Mouse (Mus musculus): ENCODE data around the gene Foxc1. TPM values are rescaled to one million over a fixed set of nuclear protein-coding genes. Genes with fewer than 3 reads are reported as not detected.
A peak's percentile ranks its signal among the peaks of the same experiment; 100 is the strongest.

Gene Foxc1
- polyA plus RNA-seq, 1 experiment from 2014 or later, result 0.28 TPM

DNA sequence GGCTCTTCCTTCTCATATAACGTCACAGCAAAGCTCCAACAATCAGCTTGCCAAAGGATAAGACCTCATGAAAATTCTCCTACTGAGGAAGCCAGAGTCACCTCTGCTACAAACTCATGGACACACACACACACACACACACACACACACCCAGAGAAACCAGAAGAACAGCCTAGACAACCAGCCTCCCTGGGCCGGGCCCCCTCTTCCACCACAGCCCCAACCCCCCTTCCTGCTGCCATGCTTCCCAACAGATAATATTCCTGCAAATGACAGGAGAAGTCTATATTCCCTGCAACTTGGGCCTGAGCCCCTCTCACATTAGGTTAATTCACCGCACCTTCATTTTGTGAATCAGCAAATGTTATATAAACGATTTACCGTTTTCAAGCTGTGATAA is 13.3 kb upstream of the Foxc1 start:
- ATAC-seq (ENCODE audit: insufficient read depth, low FRiP score, low read depth), result no peak
- 21% methylated on average over 5 of the region's 5 CpGs for WGBS
- no peaks in the 10 kb centered on the region for H3K9me3 ChIP-seq
- H3K36me3 ChIP-seq, result no peaks in the 10 kb centered on the region
- H3K9ac ChIP-seq, result no peak overlapping the region
- peaks cover 5% of the 10 kb centered on the region; the same call in 1 of the 2 replicates for H3K4me1 ChIP-seq
- H3K27me3 ChIP-seq (replicated peaks), result peaks cover 4% of the 10 kb centered on the region; the same call in 1 of the 2 replicates
- H3K4me2 ChIP-seq, result no peak overlapping the region
- H3K4me3 ChIP-seq (replicated peaks), result no peak overlapping the region
- no peak overlapping the region for H3K27ac ChIP-seq

GRCm38 (mm10) chr13:31797346-31797745 is 9.1 kb upstream of the Foxc1 start:
- Histone ChIP-seq H3K4me3 (replicated peaks) (no peak overlapping the region), H3K36me3 (no peaks in the 10 kb centered on the region), H3K9ac (no peak overlapping the region), H3K4me2 (peak overlapping the region; percentile 29; the same call in 1 of the 2 replicates), H3K9me3 (no peaks in the 10 kb centered on the region), H3K4me1 (peaks cover 13% of the 10 kb centered on the region), H3K27ac (no peak overlapping the region), H3K27me3 (replicated peaks) (peaks cover 40% of the 10 kb centered on the region)
- no peak for ATAC-seq (ENCODE audit: insufficient read depth, low FRiP score, low read depth)
- 48% methylated on average over 10 of the region's 10 CpGs for WGBS

DNA sequence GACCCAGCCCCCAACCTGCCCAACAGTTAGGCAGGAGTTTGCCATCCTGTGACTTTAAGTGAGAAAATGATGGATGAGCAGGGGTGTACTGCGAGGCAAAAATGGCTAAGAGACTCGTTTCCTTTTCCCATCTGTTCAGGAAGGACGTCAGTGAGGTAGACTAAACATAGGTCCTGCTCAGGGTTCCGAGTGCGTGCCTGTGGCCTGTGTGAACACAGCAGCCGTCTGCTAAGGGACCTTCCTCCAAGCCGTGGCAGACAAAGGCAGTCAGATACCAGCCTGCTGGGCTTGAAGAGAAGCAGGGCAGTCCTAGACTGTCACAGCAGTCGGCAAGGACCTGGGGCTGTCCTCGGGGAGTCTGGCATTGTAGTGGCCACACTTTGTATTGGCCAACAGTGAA is 8.4 kb upstream of the Foxc1 start:
- H3K9ac ChIP-seq, result no peak overlapping the region
- peak overlapping the region; percentile 29; the same call in 1 of the 2 replicates for H3K4me2 ChIP-seq
- H3K9me3 ChIP-seq, result no peaks in the 10 kb centered on the region
- H3K27ac ChIP-seq, result no peak overlapping the region
- H3K4me1 ChIP-seq, result peaks cover 13% of the 10 kb centered on the region
- H3K36me3 ChIP-seq, result no peaks in the 10 kb centered on the region
- 11% methylated on average over 9 of the region's 9 CpGs for WGBS
- H3K4me3 ChIP-seq (replicated peaks), result no peak overlapping the region
- peaks cover 47% of the 10 kb centered on the region for H3K27me3 ChIP-seq (replicated peaks)
- ATAC-seq (ENCODE audit: insufficient read depth, low FRiP score, low read depth), result no peak; the same call in 1 of the 2 replicates

DNA sequence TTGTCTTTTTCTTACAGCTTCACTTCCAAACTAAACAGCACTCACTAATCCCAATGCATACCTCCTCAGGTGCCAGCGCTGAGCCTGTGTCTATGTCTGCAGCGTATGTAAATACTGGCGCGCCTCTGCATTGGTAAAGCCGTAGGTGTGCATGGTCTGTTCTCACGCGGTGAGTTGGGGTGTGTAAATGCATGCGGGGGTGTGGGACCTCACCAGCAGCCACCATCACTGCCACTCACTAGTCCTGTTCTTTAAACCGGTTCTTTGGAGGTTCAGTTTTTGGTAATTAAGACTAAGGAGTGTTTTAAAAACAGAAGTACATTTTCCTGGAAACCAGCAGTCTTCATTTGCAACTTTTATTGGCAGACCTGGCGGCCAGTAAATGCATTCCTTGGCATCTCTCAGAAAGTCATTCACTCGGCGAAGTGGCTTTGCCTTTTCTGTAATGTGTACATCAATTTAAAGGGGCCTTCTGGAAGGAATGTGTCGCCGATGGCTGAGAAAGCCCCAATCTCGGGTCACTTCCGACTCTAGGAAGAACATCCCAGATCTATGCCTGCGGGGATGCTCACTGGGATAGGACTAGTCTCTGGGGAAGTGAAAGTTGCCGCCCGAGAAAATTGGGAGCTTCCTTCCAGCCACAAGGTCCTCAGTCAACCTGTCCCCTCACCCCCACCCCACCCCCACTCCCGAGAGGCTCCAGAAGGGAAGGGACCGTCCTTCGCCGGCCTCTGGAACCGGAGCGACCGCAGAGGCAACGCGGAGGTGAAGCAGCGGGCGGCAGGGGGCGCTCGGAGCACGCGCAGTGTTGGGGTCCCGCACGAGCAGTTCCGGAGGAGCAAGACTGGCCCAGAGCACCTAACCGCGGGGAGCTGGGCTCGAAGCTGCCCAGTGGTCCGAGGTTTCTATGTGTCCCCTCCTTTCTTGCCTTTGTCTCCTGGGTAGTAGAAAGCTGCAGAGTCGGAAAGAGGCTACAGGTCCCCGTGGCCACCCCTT is 5.6 kb upstream of the Foxc1 start:
- Histone ChIP-seq H3K27me3 (replicated peaks) (peaks cover 67% of the 10 kb centered on the region), H3K27ac (no peak overlapping the region), H3K4me2 (peak overlapping the region; percentile 65), H3K9me3 (no peaks in the 10 kb centered on the region), H3K36me3 (no peaks in the 10 kb centered on the region), H3K4me3 (replicated peaks) (peak overlapping the region; percentile 37), H3K9ac (no peak overlapping the region), H3K4me1 (peaks cover 15% of the 10 kb centered on the region)
- 2% methylated on average over 43 of the region's 43 CpGs for WGBS
- peak; percentile 59; the same call in 1 of the 2 replicates for ATAC-seq (ENCODE audit: insufficient read depth, low FRiP score, low read depth)

GRCm38 (mm10) chr13:31801703-31802305 is 4.6 kb upstream of the Foxc1 start:
- H3K9ac ChIP-seq, result no peak overlapping the region
- H3K27me3 ChIP-seq (replicated peaks), result peaks cover 73% of the 10 kb centered on the region
- H3K4me3 ChIP-seq (replicated peaks), result peak overlapping the region; percentile 37
- peaks cover 21% of the 10 kb centered on the region for H3K4me1 ChIP-seq
- H3K4me2 ChIP-seq, result peak overlapping the region; percentile 65
- H3K36me3 ChIP-seq, result no peaks in the 10 kb centered on the region
- WGBS, result 6% methylated on average over 25 of the region's 25 CpGs
- H3K27ac ChIP-seq, result no peak overlapping the region
- ATAC-seq (ENCODE audit: insufficient read depth, low FRiP score, low read depth), result no peak
- H3K9me3 ChIP-seq, result no peaks in the 10 kb centered on the region

DNA sequence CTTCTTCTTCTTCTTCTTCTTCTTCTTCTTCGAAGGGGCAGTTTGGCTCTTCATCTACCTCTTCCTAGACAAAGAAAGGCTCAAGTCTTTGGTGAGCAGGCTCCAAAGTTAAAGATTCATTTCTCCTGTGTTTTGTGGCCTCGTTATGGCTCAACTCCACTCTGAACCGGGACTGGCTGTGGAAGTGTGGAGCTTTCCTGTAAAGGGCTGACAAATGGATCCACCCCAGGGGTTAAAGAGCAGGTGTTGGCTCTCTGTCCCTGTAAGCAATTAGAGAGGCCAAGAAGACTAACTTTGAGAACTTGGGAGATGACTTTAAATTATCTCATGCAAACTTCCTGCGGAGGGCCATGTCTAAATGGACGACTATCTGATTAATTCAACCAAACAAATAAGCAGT is 4.0 kb upstream of the Foxc1 start:
- H3K4me1 ChIP-seq, result peaks cover 27% of the 10 kb centered on the region
- no peak overlapping the region for H3K9ac ChIP-seq
- H3K9me3 ChIP-seq, result no peaks in the 10 kb centered on the region
- WGBS, result 8% methylated on average over 5 of the region's 5 CpGs
- no peak overlapping the region for H3K4me3 ChIP-seq (replicated peaks)
- no peak for ATAC-seq (ENCODE audit: insufficient read depth, low FRiP score, low read depth)
- peaks cover 77% of the 10 kb centered on the region for H3K27me3 ChIP-seq (replicated peaks)
- no peaks in the 10 kb centered on the region for H3K36me3 ChIP-seq
- H3K27ac ChIP-seq, result no peak overlapping the region
- H3K4me2 ChIP-seq, result no peak overlapping the region

DNA sequence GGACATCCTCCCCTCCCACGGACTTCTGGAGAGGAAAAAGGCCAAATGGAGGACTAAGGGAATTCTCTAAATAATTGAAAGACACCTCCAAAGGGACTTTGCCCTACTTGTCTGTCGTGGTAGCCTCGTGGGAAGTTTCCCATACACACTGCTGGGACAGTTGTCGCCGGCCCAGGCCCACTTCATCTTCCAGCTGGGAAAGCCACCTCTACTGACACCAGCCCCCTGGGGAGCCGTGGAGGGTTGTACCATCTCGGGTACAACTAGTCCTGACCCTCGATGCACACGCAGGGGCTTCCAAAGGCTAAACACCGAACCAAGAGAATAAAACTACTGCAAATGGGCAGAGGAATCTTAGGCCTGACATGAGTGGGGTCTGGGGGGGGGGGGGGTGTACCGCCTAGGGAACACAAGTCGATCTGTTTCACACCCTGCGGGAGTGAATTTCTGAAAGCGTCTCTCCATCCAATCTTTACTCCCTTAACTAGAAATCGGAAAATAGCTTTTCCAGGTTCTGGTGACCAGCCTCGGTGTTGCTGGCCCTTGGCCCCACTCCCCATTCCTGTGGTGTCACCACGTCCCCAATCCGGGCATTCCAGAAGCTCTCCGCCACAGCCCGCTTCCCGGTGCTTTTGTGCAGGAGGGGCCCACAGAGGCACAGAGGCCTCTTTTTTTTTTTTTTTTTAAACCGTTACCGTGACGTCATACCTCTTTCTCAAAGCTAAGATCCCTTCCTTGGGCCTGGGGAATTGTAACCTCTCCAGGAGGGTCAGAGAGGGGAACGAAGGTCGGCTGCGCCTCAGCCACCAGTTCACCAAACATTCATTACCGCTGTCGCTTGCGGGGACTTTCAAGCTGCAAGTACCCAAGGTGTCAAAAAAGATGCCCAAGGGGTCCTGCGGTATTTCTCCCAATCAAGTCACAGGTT is 3.0 kb upstream of the Foxc1 start:
- WGBS, result 3% methylated on average over 31 of the region's 31 CpGs

DNA sequence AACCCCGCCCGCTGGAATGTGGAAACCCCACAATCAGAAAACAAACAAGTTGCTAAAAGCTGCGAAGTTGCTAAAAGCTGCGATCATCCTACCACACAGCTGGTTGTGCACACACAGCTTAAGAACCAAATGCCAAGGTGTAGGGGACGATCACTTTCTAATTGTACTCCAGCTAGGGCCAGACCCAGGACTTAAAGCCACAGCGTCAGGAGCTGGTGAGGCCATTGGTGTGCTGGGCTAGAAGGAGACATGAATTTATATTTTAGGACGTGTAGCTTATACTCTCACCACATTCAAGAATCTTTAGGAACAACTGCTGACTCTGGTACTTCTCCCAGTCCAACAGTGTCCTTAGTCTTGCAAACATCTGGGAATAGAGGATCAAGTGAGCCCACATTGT is 1.9 kb upstream of the Foxc1 start:
- 10% methylated on average over 7 of the region's 7 CpGs for WGBS
- H3K36me3 ChIP-seq, result no peaks in the 10 kb centered on the region
- H3K4me3 ChIP-seq (replicated peaks), result no peak overlapping the region
- H3K27me3 ChIP-seq (replicated peaks), result peaks cover 74% of the 10 kb centered on the region
- no peak overlapping the region for H3K27ac ChIP-seq
- H3K9ac ChIP-seq, result no peak overlapping the region
- no peak for ATAC-seq (ENCODE audit: insufficient read depth, low FRiP score, low read depth)
- H3K4me1 ChIP-seq, result peaks cover 34% of the 10 kb centered on the region
- H3K4me2 ChIP-seq, result no peak overlapping the region
- H3K9me3 ChIP-seq, result no peaks in the 10 kb centered on the region

More for the DNA sequence above, 3.0 kb upstream of the Foxc1 start:
- Histone ChIP-seq H3K4me1 (peaks cover 32% of the 10 kb centered on the region), H3K27me3 (replicated peaks) (peaks cover 83% of the 10 kb centered on the region), H3K4me3 (replicated peaks) (no peak overlapping the region), H3K9ac (no peak overlapping the region), H3K4me2 (no peak overlapping the region), H3K9me3 (no peaks in the 10 kb centered on the region), H3K27ac (no peak overlapping the region), H3K36me3 (no peaks in the 10 kb centered on the region)
- no peak for ATAC-seq (ENCODE audit: insufficient read depth, low FRiP score, low read depth)

DNA sequence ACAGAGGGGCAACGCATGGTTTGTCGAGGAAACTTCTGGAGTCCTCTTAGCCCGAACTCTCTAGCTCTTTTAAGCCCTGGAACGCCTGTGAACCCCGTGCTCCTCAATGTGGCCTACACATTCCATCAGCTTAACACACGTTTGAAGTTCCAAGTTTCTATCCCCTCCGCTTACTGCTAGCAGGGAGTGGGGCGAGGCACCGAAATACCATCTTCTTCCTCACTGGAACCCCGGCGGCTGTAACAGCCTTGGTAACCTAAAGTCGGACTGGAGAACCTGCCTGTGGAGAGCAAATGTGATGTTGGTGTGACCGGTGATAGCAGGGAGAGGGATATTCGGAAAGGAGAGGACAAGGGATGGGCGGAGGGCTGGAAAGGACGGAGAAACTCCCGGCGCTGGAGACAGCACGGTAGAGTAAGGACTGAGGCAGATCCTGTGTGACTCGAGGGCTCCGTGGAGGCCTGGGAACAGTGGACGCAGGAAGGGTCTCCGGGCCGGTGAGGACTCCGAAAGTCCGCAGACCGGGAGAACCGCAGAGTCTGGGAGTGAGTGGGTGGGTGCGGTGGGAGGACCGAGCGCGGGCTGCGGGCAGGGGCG is 504 bp upstream of the Foxc1 start:
- Histone ChIP-seq H3K9ac (no peak overlapping the region), H3K4me3 (replicated peaks) (peak overlapping the region; percentile 56), H3K27ac (no peak overlapping the region), H3K4me2 (peak overlapping the region; percentile 99), H3K27me3 (replicated peaks) (peaks cover 71% of the 10 kb centered on the region), H3K9me3 (no peaks in the 10 kb centered on the region), H3K4me1 (peaks cover 36% of the 10 kb centered on the region), H3K36me3 (no peaks in the 10 kb centered on the region)
- WGBS, result 3% methylated on average over 34 of the region's 34 CpGs
- peak; percentile 33 for ATAC-seq (ENCODE audit: insufficient read depth, low FRiP score, low read depth)

DNA sequence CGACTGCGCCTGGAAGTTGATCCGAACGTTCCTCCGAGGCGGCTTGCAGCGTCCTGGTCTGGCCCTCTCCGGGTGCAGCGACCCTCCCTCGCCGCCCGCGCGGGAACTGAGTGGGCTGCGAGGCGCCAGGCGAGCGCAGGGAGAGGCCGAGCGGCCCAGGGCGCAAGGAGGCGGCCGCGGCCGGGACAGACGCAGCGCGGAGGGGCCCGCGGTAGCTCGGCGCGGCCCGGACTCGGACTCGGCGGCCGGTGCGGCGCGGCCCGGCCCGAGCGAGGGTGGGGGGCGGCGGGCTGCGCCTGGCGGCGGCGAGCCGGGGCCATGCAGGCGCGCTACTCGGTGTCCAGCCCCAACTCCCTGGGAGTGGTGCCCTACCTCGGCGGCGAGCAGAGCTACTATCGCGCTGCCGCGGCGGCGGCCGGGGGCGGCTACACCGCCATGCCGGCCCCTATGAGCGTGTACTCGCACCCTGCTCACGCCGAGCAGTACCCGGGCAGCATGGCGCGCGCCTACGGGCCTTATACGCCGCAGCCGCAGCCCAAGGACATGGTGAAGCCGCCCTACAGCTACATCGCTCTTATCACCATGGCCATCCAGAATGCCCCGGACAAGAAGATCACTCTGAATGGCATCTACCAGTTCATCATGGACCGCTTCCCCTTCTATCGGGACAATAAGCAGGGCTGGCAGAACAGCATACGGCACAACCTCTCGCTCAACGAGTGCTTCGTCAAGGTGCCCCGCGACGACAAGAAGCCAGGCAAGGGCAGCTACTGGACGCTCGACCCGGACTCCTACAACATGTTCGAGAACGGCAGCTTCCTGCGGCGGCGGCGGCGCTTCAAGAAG is 680 bp downstream of the Foxc1 start:
- Histone ChIP-seq H3K27me3 (replicated peaks) (peaks cover 72% of the 10 kb centered on the region), H3K9ac (peak overlapping the region; percentile 14), H3K4me1 (peaks cover 34% of the 10 kb centered on the region), H3K9me3 (no peaks in the 10 kb centered on the region), H3K27ac (peak overlapping the region; percentile 41), H3K36me3 (no peaks in the 10 kb centered on the region), H3K4me3 (replicated peaks) (peak overlapping the region; percentile 56), H3K4me2 (peak overlapping the region; percentile 99)
- peak; percentile 3; the same call in 1 of the 2 replicates for ATAC-seq (ENCODE audit: insufficient read depth, low FRiP score, low read depth)
- WGBS, result under 1% methylated on average over 99 of the region's 101 CpGs
